Mouse (Mus musculus) c-Kit-negative CD71-positive TER-119-positive erythroid progenitor cells, embryonic 14.5 days (primary cell): ENCODE measurements around the gene Tubg2.

Source experiments
- DNase-seq: peaks from one replicate; pipeline ENCODE4 v3.0.0-alpha.2; 2013; ENCODE audit warnings: low read depth, low spot score

Tubg2 gene

GRCm38 (mm10) chr11:101194137-101194536, 38.4 kb downstream of the Tubg2 start:
- DNase-seq, result no peak

GRCm38 (mm10) chr11:101194643-101195042, 38.9 kb downstream of the Tubg2 start:
- DNase-seq, result no peak

GRCm38 (mm10) chr11:101195101-101195500, 39.4 kb downstream of the Tubg2 start:
- no peak for DNase-seq

GRCm38 (mm10) chr11:101195571-101195970, 39.9 kb downstream of the Tubg2 start:
- no peak for DNase-seq

- DNase-seq, result no peak
These were observed 40.5 kb downstream of the Tubg2 start for GRCm38 (mm10) chr11:101196175-101196574.

GRCm38 (mm10) chr11:101199555-101199954, 43.8 kb downstream of the Tubg2 start:
- DNase-seq, result no peak

- no peak for DNase-seq
These were observed 45.3 kb downstream of the Tubg2 start for GRCm38 (mm10) chr11:101200986-101201385.
